Mouse (Mus musculus) layer of hippocampus, adult 2 months (tissue): ENCODE measurements at regions not wholly inside any gene's neighbourhood (a gene's known extent, or its start where the extent isn't known, plus 50 kb on each side); places are given as distances from the start of the nearest gene placed in this dataset.
"Not testable (repeated sequence)": the region's sequence is repeated elsewhere in the genome, so short reads cannot be mapped to it uniquely, and the experiment has no call there.

ENCODE experiments used
- DNase-seq, 2 experiments: peaks; one replicate each; pipeline ENCODE4 v3.0.0; 2022; ENCODE audit warnings: low spot score in 2 of 2
- H3K27ac ChIP-seq: fragments of 200-600 bp; 2 replicates; pipeline ENCODE4 v1.8.1; 2022
- H3K4me3 ChIP-seq: fragments of 200-600 bp; 2 replicates; pipeline ENCODE4 v1.8.1; 2022; ENCODE audit warnings: mild to moderate bottlenecking
- CTCF ChIP-seq: fragments of 200-600 bp; conservative IDR thresholded peaks from 2 replicates; pipeline ENCODE4 v1.8.1; 2022; ENCODE audit warnings: antibody characterized with exemption, mild to moderate bottlenecking, moderate library complexity

DNA sequence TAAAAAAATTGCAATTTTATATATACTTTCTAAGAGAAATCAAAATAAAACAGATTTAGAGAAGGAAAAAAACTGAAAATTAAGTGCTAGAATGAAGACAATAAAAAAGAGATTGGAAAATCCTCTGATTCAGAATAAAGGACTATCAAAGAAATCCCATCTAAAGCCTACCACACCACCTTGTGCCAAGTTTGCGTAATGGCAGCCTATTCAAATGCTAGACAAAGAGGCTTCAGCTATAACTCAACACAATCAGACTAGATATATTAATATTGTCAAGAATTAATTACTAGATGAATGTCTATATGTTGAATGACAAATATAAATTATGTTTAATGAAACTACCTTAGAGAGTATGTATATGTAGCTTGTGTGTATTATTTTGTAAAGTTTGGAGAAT is 221.9 kb upstream of the Ascc3 start:
- Histone ChIP-seq H3K4me3 (no peak overlapping the region), H3K27ac (no peak overlapping the region)
- DNase-seq: peak; percentile 7 to 24
- TF ChIP-seq CTCF: peak; percentile 84

DNA sequence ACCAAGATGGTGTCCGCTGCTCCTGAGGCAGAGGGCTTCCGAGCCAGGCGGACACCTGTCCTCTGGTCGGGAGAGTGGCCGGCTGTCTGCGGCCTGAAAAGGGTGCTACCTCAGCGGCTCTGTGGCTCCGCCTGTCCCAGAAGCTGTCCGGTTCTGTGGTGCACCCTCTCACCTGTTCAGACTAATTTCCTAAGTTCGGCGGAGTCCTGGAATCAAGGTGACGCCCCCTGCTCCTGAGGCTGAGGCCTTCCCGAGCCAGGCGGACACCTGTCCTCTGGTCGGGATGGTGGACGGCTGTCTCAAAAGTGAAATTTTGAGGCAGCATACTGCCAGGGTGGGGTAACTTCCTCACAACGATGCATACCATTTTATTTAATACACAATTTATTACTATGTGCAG is 199.9 kb upstream of the Ascc3 start:
- not testable (repeated sequence) for H3K4me3 ChIP-seq, H3K27ac ChIP-seq, DNase-seq
